Mouse (Mus musculus) lung, postnatal 4 days (tissue): ENCODE results near the gene Ap3m1.
"Not testable (repeated sequence)": the region's sequence is repeated elsewhere in the genome, so short reads cannot be mapped to it uniquely, and the experiment has no call there.

Experiments
- DNase-seq, 2 experiments: peaks; one replicate each; pipeline ENCODE4 v3.0.0; 2021

Ap3m1 gene

GRCm38 (mm10) chr14:21052112-21052780 is at the start of gene Ap3m1, which contains the start of gene Adk:
TSS of gene Ap3m1 (minus strand) at chr14:21052508.
TSS of gene Adk (plus strand) at chr14:21052574.
- DNase-seq: peak; percentile 93 to 97

GRCm38 (mm10) chr14:21101562-21101961 is 49.3 kb upstream of the Ap3m1 start:
- peak; percentile 41 to 58 for DNase-seq

GRCm38 (mm10) chr14:21100876-21101275 is 48.6 kb upstream of the Ap3m1 start:
- no peak for DNase-seq

- peak in 1 of 2 experiments; percentile 16 for DNase-seq
Observed at GRCm38 (mm10) chr14:21099371-21099770, 47.1 kb upstream of the Ap3m1 start.

- DNase-seq: no peak
Observed at GRCm38 (mm10) chr14:21096689-21097088, 44.4 kb upstream of the Ap3m1 start.

- no peak for DNase-seq
Observed at GRCm38 (mm10) chr14:21096279-21096678, 44.0 kb upstream of the Ap3m1 start.

- DNase-seq: not testable (repeated sequence)
Observed at GRCm38 (mm10) chr14:21094161-21094560, 41.9 kb upstream of the Ap3m1 start.

GRCm38 (mm10) chr14:21090930-21091486 is 38.7 kb upstream of the Ap3m1 start:
- DNase-seq: no peak

GRCm38 (mm10) chr14:21090400-21090799 is 38.1 kb upstream of the Ap3m1 start:
- DNase-seq: no peak

- DNase-seq: no peak
Observed at GRCm38 (mm10) chr14:21088731-21089130, 36.4 kb upstream of the Ap3m1 start.

GRCm38 (mm10) chr14:21087390-21088060 is 35.2 kb upstream of the Ap3m1 start:
- no peak for DNase-seq

GRCm38 (mm10) chr14:21086827-21087351 is 34.6 kb upstream of the Ap3m1 start:
- no peak for DNase-seq

- DNase-seq: no peak
Observed at GRCm38 (mm10) chr14:21086106-21086505, 33.8 kb upstream of the Ap3m1 start.

GRCm38 (mm10) chr14:21085666-21086065 is 33.4 kb upstream of the Ap3m1 start:
- peak in 1 of 2 experiments; percentile 21 for DNase-seq

GRCm38 (mm10) chr14:21082823-21083222 is 30.5 kb upstream of the Ap3m1 start:
- DNase-seq: no peak

GRCm38 (mm10) chr14:21078511-21078910 is 26.2 kb upstream of the Ap3m1 start:
- no peak for DNase-seq

- no peak for DNase-seq
Observed at GRCm38 (mm10) chr14:21077939-21078338, 25.6 kb upstream of the Ap3m1 start.

GRCm38 (mm10) chr14:21076501-21077194 is 24.3 kb upstream of the Ap3m1 start:
- no peak for DNase-seq

GRCm38 (mm10) chr14:21075751-21076500 is 23.6 kb upstream of the Ap3m1 start:
- DNase-seq: peak; percentile 95

- peak in 1 of 2 experiments; percentile 8 for DNase-seq
Observed at GRCm38 (mm10) chr14:21074398-21075320, 22.4 kb upstream of the Ap3m1 start.

GRCm38 (mm10) chr14:21073981-21074380 is 21.7 kb upstream of the Ap3m1 start:
- peak in 1 of 2 experiments; percentile 2 for DNase-seq
